In genomic region chr10:36317911-36318310, GRCm38 (mm10) we compare ENCODE assay signal across 31 mouse cellular contexts.
"Had no signal": no experiment of that assay in that cellular context is flagged by ENCODE, and none has a peak within 500 bp of the region (broad histone marks: within the 10 kb centered on the region; RNA-seq: fewer than 3 reads in every experiment).

No protein-coding gene starts in this region.

- H3K4me1 ChIP-seq: limb, embryonic 10.5 days; limb, embryonic 12.5 days; limb, embryonic 13.5 days; limb, embryonic 15.5 days; liver, embryonic 12.5 days; liver, embryonic 13.5 days; liver, embryonic 15.5 days; lung, embryonic 15.5 days; midbrain, embryonic 10.5 days; midbrain, embryonic 12.5 days; midbrain, embryonic 13.5 days; midbrain, embryonic 15.5 days had no signal

- H3K4me3 ChIP-seq: limb, embryonic 10.5 days; limb, embryonic 12.5 days; limb, embryonic 13.5 days; limb, embryonic 15.5 days; liver, embryonic 12.5 days; liver, embryonic 13.5 days; liver, embryonic 15.5 days; lung, embryonic 15.5 days; megakaryocyte, embryonic 14.5 days; midbrain, embryonic 10.5 days; midbrain, embryonic 12.5 days; midbrain, embryonic 13.5 days; midbrain, embryonic 15.5 days; myocyte had no signal

- H3K9me3 ChIP-seq: limb, embryonic 10.5 days; limb, embryonic 12.5 days; limb, embryonic 13.5 days; limb, embryonic 15.5 days; liver, embryonic 12.5 days; liver, embryonic 13.5 days; liver, embryonic 15.5 days; lung, embryonic 15.5 days; midbrain, embryonic 10.5 days; midbrain, embryonic 12.5 days; midbrain, embryonic 13.5 days; midbrain, embryonic 15.5 days had no signal

- DNase-seq: left cerebral cortex, postnatal 4 days; liver; liver, embryonic 13.5 days; liver, postnatal 0 days; lung, adult 18-20 months; lung, adult 2 months; lung, embryonic 14.5 days; lung, postnatal 10 days; lung, postnatal 14 days; lung, postnatal 36 days; lung, postnatal 4 days; midbrain, embryonic 14.5 days had no signal

- H3K9ac ChIP-seq: limb, embryonic 12.5 days; limb, embryonic 13.5 days; limb, embryonic 15.5 days; liver, embryonic 12.5 days; liver, embryonic 13.5 days; liver, embryonic 14.5 days; liver, embryonic 15.5 days; liver, postnatal 0 days; lung, embryonic 14.5 days; lung, embryonic 15.5 days; midbrain, embryonic 12.5 days; midbrain, embryonic 13.5 days; midbrain, embryonic 15.5 days had no signal

- H3K27me3 ChIP-seq: limb, embryonic 12.5 days; limb, embryonic 13.5 days; limb, embryonic 15.5 days; liver, embryonic 12.5 days; liver, embryonic 13.5 days; liver, embryonic 15.5 days; lung, embryonic 15.5 days; megakaryocyte, embryonic 14.5 days; midbrain, embryonic 12.5 days; midbrain, embryonic 13.5 days; midbrain, embryonic 15.5 days had no signal

- H3K36me3 ChIP-seq: limb, embryonic 10.5 days; limb, embryonic 12.5 days; limb, embryonic 13.5 days; limb, embryonic 15.5 days; liver, embryonic 12.5 days; liver, embryonic 13.5 days; liver, embryonic 15.5 days; lung, embryonic 15.5 days; midbrain, embryonic 10.5 days; midbrain, embryonic 12.5 days; midbrain, embryonic 13.5 days; midbrain, embryonic 15.5 days had no signal

- H3K4me2 ChIP-seq: limb, embryonic 12.5 days; limb, embryonic 13.5 days; limb, embryonic 15.5 days; liver, embryonic 11.5 days; liver, embryonic 12.5 days; liver, embryonic 13.5 days; liver, embryonic 15.5 days; lung, embryonic 14.5 days; lung, embryonic 15.5 days; midbrain, embryonic 11.5 days; midbrain, embryonic 12.5 days; midbrain, embryonic 13.5 days; midbrain, embryonic 15.5 days had no signal

- H3K27ac ChIP-seq: limb, embryonic 10.5 days; limb, embryonic 12.5 days; limb, embryonic 13.5 days; limb, embryonic 15.5 days; liver, embryonic 12.5 days; liver, embryonic 13.5 days; liver, embryonic 14.5 days; liver, embryonic 15.5 days; lung, embryonic 15.5 days; macrophage; midbrain, embryonic 10.5 days; midbrain, embryonic 12.5 days; midbrain, embryonic 13.5 days; midbrain, embryonic 15.5 days had no signal

- ATAC-seq: liver, embryonic 12.5 days; liver, postnatal 0 days; lung, postnatal 0 days; midbrain, embryonic 13.5 days; midbrain, embryonic 15.5 days; midbrain, embryonic 16.5 days had no signal
